24 mouse cellular contexts compared by ENCODE assay signal in the genomic region with DNA sequence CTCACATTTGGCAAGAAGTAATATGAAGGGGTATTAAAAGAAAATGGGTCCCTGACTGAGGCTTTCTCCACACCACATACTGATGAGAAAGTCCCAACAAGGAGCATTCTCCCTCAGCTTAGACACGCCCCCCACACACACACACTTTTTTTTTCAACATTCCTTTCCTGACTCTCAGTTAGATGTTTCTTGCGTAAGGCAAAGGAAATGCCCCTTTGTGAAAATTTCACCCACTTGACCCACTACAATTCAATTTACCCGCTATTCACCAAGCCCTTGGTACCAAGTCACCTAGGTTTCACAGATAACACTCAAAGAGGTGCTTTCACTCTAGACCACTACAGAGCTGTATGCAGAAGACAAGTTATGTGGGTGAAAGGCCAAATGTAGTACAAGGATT.
"Had no signal": no experiment of that assay in that cellular context is flagged by ENCODE, and none has a peak within 500 bp of the region (broad histone marks: within the 10 kb centered on the region; RNA-seq: fewer than 3 reads in every experiment).

No protein-coding gene starts in this region.

- H3K4me2 ChIP-seq: heart, embryonic 11.5 days; heart, embryonic 13.5 days; heart, embryonic 15.5 days; hindbrain, embryonic 13.5 days; hindbrain, embryonic 15.5 days; limb, embryonic 12.5 days had no signal

- DNase-seq: forebrain, postnatal 0 days; gastrocnemius, postnatal 14 days; gastrocnemius, postnatal 36 days; heart, adult 11 months; heart, adult 2 months; heart, postnatal 14 days; heart, postnatal 36 days; kidney, adult 11 months; kidney, adult 2 months; kidney, adult 9 months; kidney, postnatal 10 days; kidney, postnatal 25 days; kidney, postnatal 4 days had no signal

- H3K27ac ChIP-seq: heart, adult 2 months; heart, embryonic 13.5 days; heart, embryonic 15.5 days; hindbrain, embryonic 13.5 days; hindbrain, embryonic 15.5 days; hindbrain, postnatal 0 days; layer of hippocampus, adult 2 months; left cerebral cortex, adult 2 months; limb, embryonic 10.5 days; limb, embryonic 12.5 days had no signal

- H3K27me3 ChIP-seq: heart, embryonic 13.5 days; heart, embryonic 15.5 days; hindbrain, embryonic 13.5 days; hindbrain, embryonic 15.5 days; limb, embryonic 12.5 days had no signal

- ATAC-seq: forebrain, postnatal 0 days; hindbrain, postnatal 0 days; intestine, embryonic 16.5 days had no signal

- H3K4me1 ChIP-seq: heart, embryonic 13.5 days; heart, embryonic 15.5 days; hindbrain, embryonic 13.5 days; hindbrain, embryonic 15.5 days had no signal

- H3K9ac ChIP-seq: forebrain, postnatal 0 days; heart, embryonic 13.5 days; heart, embryonic 15.5 days; hindbrain, embryonic 13.5 days; hindbrain, embryonic 15.5 days; limb, embryonic 12.5 days had no signal

- H3K9me3 ChIP-seq: heart, embryonic 13.5 days; heart, embryonic 15.5 days; hindbrain, embryonic 13.5 days; hindbrain, embryonic 15.5 days; limb, embryonic 10.5 days; limb, embryonic 12.5 days had no signal

- H3K4me3 ChIP-seq: heart, adult 2 months; heart, embryonic 13.5 days; heart, embryonic 15.5 days; hindbrain, embryonic 13.5 days; hindbrain, embryonic 15.5 days; layer of hippocampus, adult 2 months; left cerebral cortex, adult 2 months; limb, embryonic 10.5 days; limb, embryonic 12.5 days had no signal

- H3K36me3 ChIP-seq: heart, embryonic 13.5 days; heart, embryonic 15.5 days; hindbrain, embryonic 13.5 days; hindbrain, embryonic 15.5 days; limb, embryonic 10.5 days; limb, embryonic 12.5 days had no signal
